Mouse (Mus musculus) left cerebral cortex, postnatal 25 days (tissue): ENCODE data around the gene Tent4a. TPM values are rescaled to one million over a fixed set of nuclear protein-coding genes. Genes with fewer than 3 reads are reported as not detected.
A peak's percentile ranks its signal among the peaks of the same experiment; 100 is the strongest.

Experiments
- DNase-seq, 2 experiments: peaks; one replicate each; pipeline ENCODE4 v3.0.0; 2022; ENCODE audit warnings: low spot score in 2 of 2, mixed read lengths in 1 of 2
- intact Hi-C: fragments of 180-260 bp; cut with DNase I; formaldehyde crosslinking; loops from one replicate; pipeline ENCODE4 v1.15.1; 2025
- total RNA-seq, 2 experiments: library from RNA; stranded (reverse); gene quantifications; 2 replicates each; pipeline ENCODE4 v1.2.3; 2021

The Tent4a gene
- total RNA-seq, 2 experiments from 2014 or later: 40.4 to 42.2 TPM

DNA sequence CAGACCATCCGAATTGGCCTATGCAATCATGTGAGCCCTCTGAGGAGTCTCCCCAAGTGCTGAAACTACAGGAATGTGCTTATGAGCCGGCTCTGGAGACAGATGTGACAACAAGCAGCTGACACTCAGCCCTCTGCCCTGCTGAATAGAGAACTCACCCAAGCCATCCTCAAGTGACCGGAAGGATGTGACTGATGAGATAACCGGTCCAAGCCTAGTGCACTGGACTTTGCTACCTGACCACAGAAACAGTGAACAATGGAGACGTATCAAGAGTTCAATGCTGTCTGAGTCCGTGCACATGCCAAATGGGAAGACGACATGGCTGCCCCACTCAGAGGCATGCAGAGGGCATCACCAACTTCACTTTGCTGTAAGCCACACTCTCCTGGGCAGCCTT lies 5.9 kb downstream of the Tent4a start:
- no peak for DNase-seq
- intact Hi-C loops: no loop called here

- intact Hi-C loops: no loop called here
- DNase-seq: no peak
Measured at GRCm38 (mm10) chr13:69525867-69526266, 8.6 kb downstream of the Tent4a start.

GRCm38 (mm10) chr13:69524158-69524530 lies 10.3 kb downstream of the Tent4a start:
- DNase-seq: no peak
- intact Hi-C loops: no loop called here

DNA sequence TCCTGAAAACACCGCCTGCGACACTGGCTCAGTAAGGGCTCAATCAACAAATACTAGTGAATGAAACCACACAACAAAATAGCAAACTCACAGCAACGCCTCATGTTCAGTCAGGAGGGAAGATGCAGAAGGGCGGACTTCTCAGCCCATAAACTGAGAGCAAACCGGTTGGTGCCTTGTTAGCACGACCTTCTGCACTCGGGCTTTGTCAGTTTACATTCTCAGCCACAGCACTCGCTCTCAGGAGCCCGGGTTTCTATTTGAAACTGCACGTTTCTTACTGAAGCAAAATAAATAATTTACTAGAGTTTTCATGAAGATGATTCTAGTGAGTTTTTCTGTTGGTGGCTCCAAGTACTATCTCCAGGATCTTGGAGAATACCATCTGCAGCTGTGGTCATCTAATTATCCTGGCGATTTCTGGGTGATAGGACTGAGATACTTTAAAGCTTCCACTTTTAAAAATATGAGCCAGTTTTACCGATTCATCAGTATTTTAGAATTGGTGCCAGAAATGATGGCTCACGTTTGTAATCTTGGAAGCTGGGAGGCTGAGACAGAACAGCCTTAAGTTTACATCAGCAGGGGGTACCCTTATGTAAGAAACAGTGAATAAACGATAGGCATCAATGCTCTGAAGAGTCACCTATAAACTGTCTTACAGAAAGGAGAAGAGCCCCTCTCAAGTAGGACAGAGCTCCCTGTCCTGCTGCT lies 10.8 kb downstream of the Tent4a start:
- DNase-seq: peak in 1 of 2 experiments; percentile 39
- intact Hi-C loops: no loop called here

GRCm38 (mm10) chr13:69522161-69522791 lies 12.1 kb downstream of the Tent4a start:
- DNase-seq: peak in 1 of 2 experiments; percentile 49
- intact Hi-C loops: no loop called here

DNA sequence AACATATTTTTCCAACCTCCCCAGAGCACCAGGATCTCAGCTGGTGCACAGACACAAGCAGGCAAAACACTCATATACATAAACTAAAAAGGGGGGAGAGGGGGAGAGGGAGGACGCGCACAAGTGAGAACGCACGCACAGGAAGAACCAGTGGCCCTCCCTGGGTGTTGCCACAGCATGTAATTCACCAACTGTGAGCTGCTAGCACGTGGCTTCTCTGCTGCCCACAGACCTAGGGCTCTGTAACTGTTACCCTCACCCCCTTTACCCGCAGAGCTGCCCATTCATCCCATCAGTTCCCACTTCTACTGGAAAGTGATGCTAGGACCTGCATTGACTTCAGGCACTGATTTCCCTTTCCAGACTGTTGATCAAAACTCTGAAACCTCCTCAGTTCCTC lies 15.3 kb downstream of the Tent4a start:
- intact Hi-C loops: no loop called here
- no peak for DNase-seq

- intact Hi-C loops: no loop called here
- no peak for DNase-seq
Measured at GRCm38 (mm10) chr13:69517445-69517844, 17.0 kb downstream of the Tent4a start.

DNA sequence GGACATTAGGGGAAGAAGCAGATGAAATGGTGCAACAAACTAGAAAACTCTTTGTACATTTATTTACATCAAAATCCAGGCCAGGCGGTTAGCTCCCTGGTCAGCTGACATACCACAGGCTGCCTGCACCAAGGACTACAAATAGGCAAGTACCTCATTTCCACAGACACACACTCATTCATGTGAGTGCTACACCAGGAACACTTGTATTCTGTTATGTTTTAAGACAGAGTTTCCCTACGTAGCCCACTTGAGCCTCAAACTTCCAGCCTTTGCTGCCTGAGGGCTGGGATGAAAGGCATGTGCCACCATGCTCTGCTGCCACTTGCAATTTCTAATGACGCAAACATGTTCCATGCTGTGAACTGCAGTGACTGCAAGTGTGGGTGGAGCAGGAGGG lies 19.3 kb downstream of the Tent4a start:
- intact Hi-C loops: no loop called here
- DNase-seq: no peak

DNA sequence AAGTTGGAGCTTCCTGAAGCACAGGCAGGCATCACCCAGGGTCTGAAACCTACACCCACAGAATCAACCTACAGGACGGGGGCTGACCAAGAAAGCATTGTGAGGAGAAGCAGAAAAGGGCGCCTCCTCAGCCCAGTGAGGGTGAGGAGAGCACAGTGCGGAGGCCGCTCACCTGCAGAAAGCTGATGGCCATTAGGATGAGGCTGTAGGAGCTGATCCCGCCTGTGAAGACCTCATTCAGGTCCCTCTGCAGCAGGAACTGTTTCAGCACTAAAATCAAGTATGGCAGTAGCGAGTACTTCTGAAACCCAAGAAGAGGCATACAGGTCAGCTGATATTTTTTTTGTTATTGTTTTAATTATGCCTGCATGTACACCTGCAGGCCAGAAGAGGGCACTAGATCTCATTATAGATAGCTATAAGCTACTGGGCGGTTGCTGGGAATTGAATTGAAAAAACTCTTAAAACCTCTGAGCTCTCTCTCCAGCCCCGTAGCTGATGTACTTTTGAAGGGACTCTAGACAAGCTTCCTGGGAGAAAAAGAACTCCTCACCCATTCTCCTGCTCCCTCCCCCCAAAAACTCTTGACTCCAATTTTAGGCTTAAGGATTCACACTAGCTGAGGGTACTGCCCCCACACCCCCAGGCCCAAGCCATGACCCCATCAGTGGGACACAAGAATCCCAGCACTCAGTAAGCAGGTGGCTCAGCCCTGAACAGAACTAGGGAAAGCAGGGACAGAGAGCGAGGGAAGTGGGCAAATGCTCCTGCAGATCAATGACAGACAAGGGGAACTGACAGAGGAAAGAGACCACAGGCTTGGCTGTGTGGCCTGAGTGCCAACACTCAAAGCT lies 24.8 kb downstream of the Tent4a start:
- intact Hi-C loops: loop anchor here (5.0 kb wide), 3 partner anchors 38 to 148 kb away; partner anchors contain the start of gene Srd5a1
- DNase-seq: peak in 1 of 2 experiments; percentile 49

- intact Hi-C loops: loop anchor here (5.0 kb wide), 2 partner anchors 40 to 150 kb away; no protein-coding TSS in a partner anchor
Measured at GRCm38 (mm10) chr13:69507666-69508065, 26.8 kb downstream of the Tent4a start.

DNA sequence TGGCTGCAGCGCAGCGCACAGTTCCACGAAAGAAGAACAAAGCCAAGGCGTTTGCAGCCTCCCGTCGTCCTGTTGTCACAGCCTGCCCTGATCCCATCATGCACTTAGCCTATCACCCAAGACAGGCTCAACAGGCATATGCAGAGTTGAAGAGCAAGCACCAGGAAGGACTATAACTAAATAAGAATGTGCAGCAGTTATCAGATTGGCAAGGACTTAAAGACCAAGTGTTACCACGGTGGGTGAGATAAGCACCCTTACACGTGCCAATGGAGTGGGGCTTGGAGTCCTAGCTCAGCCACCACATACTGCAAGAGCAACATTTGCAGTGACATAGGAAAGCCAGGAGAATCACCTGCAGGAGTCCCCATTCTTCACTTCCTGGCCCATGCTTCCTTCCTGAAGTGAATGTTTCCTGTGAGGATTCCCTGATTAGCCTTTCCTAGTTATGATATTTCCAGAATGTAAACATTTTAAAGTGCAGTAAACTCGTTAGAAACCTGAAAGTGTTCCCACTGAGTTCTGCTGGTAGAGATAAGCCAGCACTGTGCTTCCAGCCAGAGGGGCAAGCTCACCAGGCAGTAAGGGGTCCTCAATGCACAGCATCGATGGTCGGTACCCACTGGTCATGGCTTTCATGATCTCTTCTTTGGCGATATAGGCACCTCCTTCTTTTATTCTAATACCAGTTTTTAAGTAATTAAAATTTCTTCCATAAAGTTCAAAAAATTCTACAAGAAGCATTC lies 27.9 kb downstream of the Tent4a start:
- intact Hi-C loops: loop anchor here (5.0 kb wide), 2 partner anchors 41 to 151 kb away; no protein-coding TSS in a partner anchor
- no peak for DNase-seq

More at GRCm38 (mm10) chr13:69507666-69508065, 26.8 kb downstream of the Tent4a start:
- DNase-seq: no peak

- intact Hi-C loops: no loop called here
- DNase-seq: no peak
Measured at GRCm38 (mm10) chr13:69502863-69503262, 31.6 kb downstream of the Tent4a start.

GRCm38 (mm10) chr13:69502157-69502750 lies 32.2 kb downstream of the Tent4a start:
- DNase-seq: no peak
- intact Hi-C loops: no loop called here

GRCm38 (mm10) chr13:69498276-69498675 lies 36.1 kb downstream of the Tent4a start:
- intact Hi-C loops: no loop called here
- no peak for DNase-seq

GRCm38 (mm10) chr13:69492876-69493463 lies 41.4 kb downstream of the Tent4a start:
- DNase-seq: peak; percentile 66 to 77
- intact Hi-C loops: no loop called here

GRCm38 (mm10) chr13:69489777-69490176 lies 44.6 kb downstream of the Tent4a start:
- intact Hi-C loops: loop anchor here (10.0 kb wide), 2 partner anchors 605 to 675 kb away; no protein-coding TSS in a partner anchor
- no peak for DNase-seq

DNA sequence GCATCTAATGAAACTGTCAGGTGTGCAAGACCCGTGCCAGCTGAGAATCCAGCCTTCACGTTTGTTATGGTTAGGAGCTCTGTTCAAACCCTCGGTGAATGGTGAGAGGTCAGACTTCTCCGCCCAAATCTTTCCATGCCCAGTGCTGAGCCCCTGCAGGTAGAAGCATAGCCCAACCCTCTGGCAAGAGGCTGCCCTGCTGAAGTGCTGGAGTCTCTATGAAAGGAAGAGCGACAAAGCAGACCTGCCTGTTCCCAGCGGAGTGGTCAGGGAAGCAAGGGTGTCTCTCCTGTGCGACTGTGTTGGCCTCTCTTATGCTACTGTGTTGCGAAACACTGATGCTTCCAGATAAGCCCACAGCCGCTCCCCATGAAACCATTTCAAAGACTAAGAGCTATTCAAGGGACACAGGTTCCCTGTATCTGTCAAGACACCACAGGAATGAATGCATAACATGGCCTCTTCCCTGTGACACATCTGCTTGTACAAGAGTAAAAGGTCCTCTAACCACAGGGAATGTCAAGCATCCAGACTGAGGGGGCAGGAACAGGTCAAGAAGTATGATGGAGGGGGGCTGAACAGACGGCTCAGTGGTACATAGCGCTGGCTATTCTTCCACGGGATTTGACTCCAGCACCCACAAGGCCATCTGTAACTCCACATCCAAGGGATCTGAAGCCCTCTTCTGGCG lies 45.7 kb downstream of the Tent4a start:
- no peak for DNase-seq
- intact Hi-C loops: loop anchor here (10.0 kb wide), 2 partner anchors 604 to 674 kb away; no protein-coding TSS in a partner anchor
